Mouse (Mus musculus) spleen, adult 18-20 months (tissue): Measurements from ENCODE around the gene Nol12.
A peak's percentile ranks its signal among the peaks of the same experiment; 100 is the strongest.

ENCODE experiments used
- DNase-seq, 2 experiments: peaks; one replicate each; pipeline ENCODE4 v3.0.0; 2022; ENCODE audit warnings: mixed read lengths in 2 of 2

The Nol12 gene

DNA sequence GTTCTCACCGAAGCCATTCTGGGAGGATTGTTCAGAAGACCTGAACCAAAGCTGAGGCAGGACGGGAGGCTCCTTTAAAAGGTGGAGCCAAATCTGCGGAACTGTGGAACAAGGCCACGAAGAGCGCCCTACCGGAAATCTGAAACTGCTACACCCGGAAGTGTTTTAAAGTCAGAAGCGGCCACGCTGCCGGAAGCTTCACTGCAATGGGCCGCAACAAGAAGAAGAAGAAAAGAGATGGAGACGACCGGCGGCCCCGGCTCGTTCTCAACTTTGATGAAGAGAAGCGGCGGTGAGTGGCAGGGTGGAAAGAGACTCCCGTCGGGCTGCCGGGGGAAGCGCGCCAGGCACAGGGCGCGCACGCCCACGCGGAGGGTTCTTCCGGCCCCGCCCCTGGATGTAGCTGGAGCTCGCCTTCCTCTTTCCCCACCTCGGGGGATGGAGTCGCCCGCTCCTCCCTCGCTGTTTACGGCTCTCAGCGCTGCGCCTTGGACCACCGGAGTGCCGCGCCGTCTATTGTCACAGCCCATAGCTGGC is at the start of gene Nol12:
Nol12 (plus strand) TSS at position 150 of the 537 bp plus-strand sequence.
- peak; percentile 65 to 79 for DNase-seq

- no peak for DNase-seq
Measured at GRCm38 (mm10) chr15:78889401-78889853, 45.3 kb upstream of the Nol12 start.

GRCm38 (mm10) chr15:78892440-78892839 is 42.3 kb upstream of the Nol12 start:
- DNase-seq, result no peak

- peak in 1 of 2 experiments; percentile 40 for DNase-seq
Measured at GRCm38 (mm10) chr15:78894726-78895125, 40.0 kb upstream of the Nol12 start.

- DNase-seq, result no peak
Measured at GRCm38 (mm10) chr15:78895741-78896140, 39.0 kb upstream of the Nol12 start.

- no peak for DNase-seq
Measured at GRCm38 (mm10) chr15:78896149-78896548, 38.6 kb upstream of the Nol12 start.

DNA sequence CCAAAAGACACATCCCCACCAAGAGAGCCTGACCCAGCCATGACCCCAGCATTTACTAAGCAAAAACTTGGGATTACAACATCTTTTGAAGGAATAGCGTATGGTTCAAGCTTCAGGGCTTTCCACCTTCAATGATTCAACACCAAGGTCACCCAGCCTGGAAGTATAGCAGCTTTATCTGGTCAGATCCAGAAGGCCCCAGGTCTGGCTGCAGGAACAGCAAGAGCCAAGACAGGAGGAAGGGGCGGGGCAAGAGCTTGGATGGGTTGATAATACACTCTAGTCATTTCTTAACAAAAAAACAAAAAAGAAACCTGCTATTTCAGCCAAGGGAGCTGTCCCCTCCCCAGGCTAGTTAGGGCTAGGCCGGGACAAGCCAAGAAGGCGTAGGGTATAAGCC is 37.2 kb upstream of the Nol12 start:
- DNase-seq, result no peak

DNA sequence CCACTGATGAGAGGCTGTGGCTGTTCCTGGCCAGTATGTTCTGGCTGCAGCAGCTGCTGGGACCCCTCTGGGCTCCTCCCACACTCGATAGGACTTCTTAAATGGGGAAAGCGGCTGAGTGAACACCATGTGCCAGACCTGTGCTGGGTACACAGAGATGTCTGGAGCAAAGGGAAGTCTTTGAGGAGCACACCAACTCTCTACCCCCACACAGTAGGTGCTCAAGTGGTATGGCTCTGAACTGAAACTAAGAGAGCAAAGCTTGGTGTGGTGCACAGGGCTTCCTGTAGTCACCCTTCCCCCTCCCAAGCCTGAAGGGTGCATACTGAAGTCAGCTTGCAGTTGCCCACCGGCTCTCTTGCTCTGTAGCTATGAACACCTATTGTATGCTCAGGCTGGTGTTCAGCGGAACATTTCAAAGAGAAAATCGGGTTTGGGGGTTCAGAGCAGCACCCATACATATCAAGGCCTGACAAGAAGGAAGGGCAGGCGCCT is 36.2 kb upstream of the Nol12 start:
- DNase-seq, result peak in 1 of 2 experiments; percentile 39

DNA sequence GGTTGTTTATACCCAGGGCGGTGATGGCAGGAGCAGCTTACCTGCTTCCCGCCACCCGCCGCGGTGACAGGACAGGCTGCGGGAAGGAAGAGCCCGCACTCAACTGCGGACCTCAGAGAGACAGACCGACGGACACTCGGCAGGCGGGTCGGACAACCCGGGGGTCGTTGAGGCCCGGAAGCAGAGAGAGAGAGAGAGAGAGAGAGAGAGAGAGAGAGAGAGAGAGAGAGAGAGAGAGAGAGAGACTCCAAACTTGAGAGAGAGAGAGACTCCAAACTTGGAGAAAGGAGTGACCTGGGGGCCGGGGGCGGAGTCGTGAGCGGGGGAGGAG is 35.4 kb upstream of the Nol12 start, which contains the start of gene Gm49510:
Gm49510 (plus strand) TSS at position 259 of the 331 bp plus-strand sequence.
- peak in 1 of 2 experiments; percentile 36 for DNase-seq

DNA sequence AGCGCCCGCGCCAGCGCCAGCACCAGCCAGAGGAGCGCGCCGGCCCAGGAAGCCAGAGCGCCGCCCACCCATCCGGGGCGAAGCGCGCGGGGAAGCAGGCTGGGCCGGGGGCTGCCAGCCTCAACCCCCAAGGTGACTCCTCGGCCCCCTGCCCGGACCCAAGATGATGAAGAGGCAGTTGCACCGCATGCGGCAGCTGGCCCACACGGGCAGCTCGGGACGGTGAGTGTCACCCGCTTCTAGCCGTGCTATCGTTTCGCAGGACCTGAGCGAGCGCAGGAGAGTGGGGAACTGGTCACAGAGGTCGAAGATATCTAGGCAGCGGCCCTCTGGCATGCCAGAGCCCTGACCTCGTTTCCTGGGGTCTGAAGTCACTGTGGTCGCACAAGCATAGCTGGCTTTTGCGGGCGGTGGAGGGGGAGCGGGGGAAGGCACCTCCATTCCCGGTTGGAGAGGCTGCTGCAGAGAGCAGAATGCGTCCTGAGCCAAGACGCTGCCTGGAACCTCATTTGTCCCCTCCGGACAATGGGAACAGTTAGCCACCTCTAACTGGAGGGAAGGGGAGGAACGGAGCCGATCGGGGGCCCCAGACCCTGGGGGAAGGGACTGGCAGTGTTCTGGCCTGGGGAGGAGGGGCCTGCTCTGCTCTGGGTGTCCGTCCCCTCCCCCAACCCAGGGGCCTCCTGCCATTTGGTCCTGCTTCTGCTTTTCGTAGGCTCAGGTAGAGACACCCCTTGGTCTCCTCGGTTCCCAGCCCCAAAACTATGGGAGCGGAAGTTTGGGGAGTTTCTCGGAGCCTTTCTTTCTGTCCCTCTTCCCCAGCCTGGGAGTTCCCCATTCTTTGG is 34.8 kb upstream of the Nol12 start, which contains the start of gene Sh3bp1:
Sh3bp1 (plus strand) TSS at position 29 of the 845 bp plus-strand sequence.
- DNase-seq, result peak; percentile 63 to 76

GRCm38 (mm10) chr15:78900585-78901421 is 33.9 kb upstream of the Nol12 start:
- DNase-seq, result no peak

DNA sequence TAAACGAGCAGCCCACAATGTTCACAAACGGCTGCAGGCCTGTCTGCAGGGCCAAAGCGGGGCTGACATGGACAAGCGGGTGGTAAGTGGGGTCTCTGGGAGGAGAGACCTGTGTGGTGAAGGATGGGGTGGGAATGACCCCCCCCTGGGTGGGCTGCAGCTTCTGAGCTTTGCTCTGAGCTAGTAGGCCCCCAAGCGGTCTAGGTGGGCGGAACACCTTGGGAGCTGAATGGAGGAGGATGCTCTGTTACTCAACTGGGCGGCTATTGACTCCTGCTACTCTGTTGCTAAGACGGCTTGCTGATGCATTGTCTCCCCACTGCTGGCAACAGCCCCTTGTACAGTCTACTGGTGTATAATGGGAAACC is 33.3 kb upstream of the Nol12 start:
- no peak for DNase-seq

DNA sequence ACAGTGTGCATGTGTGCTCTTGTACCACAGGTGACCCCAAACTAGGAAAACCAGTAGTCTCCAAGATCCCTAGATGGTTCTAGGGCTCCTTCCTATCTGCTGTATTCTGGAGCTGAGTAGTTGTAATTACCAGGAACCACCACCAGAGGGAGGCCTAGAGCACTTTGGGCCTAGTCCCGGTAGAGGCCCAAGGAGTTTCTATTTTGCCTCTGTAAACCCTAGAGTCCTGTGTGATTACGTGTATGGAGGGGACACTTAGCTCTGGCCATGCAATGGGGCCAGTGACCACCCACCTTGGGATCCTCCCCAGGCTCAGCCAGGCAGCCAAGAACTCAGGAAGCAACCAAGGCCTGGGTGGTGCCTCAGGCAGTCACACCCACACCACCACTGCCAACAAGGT is 31.5 kb upstream of the Nol12 start:
- DNase-seq, result peak in 1 of 2 experiments; percentile 82

- DNase-seq, result no peak
Measured at GRCm38 (mm10) chr15:78908399-78908798, 26.3 kb upstream of the Nol12 start.

DNA sequence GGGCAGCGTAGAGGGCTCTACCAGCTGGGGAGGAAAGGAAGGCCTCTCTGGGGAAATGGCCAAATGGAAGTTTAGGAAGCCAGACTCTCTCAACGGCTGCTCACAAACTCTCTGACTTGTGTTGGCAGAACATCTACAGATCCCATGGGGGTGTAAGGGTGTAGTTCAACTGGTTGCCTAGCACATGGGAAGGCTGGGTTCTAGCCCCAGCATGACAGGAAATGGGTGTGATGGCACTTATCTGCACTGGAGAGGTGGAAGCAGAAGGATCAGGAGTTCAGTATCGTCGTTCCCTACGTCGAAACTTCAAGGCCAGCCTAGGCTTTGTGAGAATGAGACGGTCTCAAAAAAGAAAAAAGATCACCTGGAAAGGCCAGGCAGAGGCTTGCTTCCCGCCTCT is 25.8 kb upstream of the Nol12 start:
- DNase-seq, result no peak

- no peak for DNase-seq
Measured at GRCm38 (mm10) chr15:78912040-78912439, 22.7 kb upstream of the Nol12 start.

DNA sequence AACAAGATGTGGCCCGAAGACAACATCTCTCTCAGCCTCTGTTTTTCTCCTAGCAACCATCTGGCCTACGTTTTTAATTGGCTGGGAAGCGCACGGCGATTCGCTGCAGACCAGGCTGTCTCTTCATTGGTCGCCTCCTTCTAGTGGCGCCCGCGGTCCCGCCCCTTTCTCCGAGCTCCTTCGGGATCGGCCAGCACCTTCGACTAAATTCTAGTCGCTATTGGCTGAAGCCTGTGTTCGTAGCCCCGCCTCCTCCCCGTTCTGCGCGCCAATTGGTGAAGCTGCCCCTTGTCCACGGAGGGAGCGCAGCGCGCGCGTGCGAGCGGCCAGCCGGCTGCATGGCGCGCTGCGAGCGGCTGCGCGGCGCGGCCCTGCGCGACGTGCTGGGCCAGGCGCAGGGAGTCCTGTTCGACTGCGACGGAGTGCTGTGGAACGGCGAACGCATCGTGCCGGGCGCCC is 21.1 kb upstream of the Nol12 start, which contains the start of gene Pdxp:
Pdxp (plus strand) TSS at position 288 of the 459 bp plus-strand sequence.
- DNase-seq, result peak; percentile 91 to 93

- DNase-seq, result peak in 1 of 2 experiments; percentile 43
Measured at GRCm38 (mm10) chr15:78914091-78914822, 20.5 kb upstream of the Nol12 start.

DNA sequence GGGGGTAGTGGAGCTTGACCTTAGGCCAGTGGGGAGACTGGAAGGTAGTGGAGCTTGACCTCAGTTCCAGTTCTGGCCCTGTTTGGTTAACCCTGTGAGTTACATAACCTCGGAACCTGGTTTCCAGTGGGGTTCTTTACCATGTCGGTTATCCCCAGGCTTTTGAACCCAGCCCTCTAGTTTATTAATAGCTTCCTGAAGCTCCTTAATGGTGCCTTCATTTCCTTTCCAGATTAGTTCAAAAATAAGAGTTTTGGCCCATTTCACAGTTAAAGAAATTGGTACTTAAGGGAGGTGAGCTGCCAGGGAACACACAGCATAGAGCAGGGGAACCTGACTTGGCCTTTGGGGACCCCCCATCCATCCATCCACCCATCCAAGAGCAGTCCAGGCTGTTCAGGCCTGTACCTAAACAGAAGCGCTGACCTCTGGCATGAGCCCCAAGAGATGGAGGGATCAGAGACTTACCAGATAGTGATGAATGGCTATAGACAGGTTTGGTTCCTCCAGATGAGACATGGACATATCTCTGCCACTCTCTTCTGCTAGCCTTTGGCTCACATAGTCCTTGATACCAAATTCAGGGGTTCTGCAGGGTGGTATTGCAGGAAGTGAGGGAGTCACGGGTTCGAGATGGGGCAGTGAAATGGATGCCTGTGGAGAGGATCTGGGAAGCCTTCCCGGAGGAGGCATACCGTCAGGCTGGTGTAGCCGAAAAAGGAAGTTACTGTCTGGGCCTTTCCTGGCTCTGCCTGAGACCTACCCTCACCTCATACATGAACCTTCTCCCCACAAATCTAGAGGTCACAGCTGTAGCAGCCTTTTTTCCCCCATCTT is 19.7 kb upstream of the Nol12 start:
- no peak for DNase-seq

DNA sequence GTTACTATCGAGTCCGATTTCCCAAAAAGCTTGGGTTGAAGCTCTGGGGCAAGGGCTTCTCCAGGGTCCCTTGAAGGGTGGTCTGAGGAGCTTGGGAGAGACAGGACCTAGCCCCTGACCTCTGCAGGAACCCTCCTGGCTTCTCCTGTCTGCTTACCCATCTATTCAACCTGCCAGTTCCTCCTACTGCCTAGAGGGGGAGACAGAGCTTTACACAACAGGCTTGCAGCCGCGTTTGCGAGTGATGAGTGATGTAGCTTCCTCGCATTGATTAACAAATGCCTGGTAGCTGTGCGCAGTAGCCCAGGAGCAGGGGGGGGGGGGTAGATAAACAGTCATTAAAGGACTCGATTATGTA is 19.1 kb upstream of the Nol12 start:
- peak in 1 of 2 experiments; percentile 57 for DNase-seq
